Mouse (Mus musculus) limb, embryonic 13.5 days (tissue): ENCODE results near the gene Prickle4. TPM values are rescaled to one million over a fixed set of nuclear protein-coding genes. Genes with fewer than 3 reads are reported as not detected.

Experiments
- ATAC-seq: fragments of 200-750 bp; cut with Nextera tagmentation; 2 replicates; pipeline ENCODE4 v1.8.0; 2017; ENCODE audit warnings: low read depth, moderate number of reproducible peaks, moderate TSS enrichment; ENCODE audit not compliant: low FRiP score
- H3K27ac ChIP-seq: fragments of 300-500 bp; sonication (generic); 2 replicates; pipeline ENCODE4 v1.5.1; 2015; ENCODE audit warnings: inconsistent platforms, mild to moderate bottlenecking, moderate library complexity
- H3K27me3 ChIP-seq: fragments of 300-500 bp; sonication (generic); 2 replicates; pipeline ENCODE4 v1.6.1; 2015; ENCODE audit warnings: mild to moderate bottlenecking, inconsistent platforms
- H3K36me3 ChIP-seq: fragments of 300-500 bp; sonication (generic); 2 replicates; pipeline ENCODE4 v1.6.1; 2015; ENCODE audit warnings: inconsistent platforms, mild to moderate bottlenecking, moderate library complexity
- H3K4me1 ChIP-seq: fragments of 300-500 bp; sonication (generic); 2 replicates; pipeline ENCODE4 v1.6.1; 2015; ENCODE audit warnings: inconsistent platforms
- H3K4me2 ChIP-seq: fragments of 300-500 bp; sonication (generic); replicated peaks from 2 replicates; pipeline ENCODE4 v1.6.1; 2015; ENCODE audit warnings: inconsistent platforms, mild to moderate bottlenecking, moderate library complexity
- H3K4me3 ChIP-seq: fragments of 300-500 bp; sonication (generic); 2 replicates; pipeline ENCODE4 v1.5.1; 2015; ENCODE audit warnings: moderate library complexity, mild to moderate bottlenecking, inconsistent platforms
- H3K9ac ChIP-seq: fragments of 300-500 bp; sonication (generic); 2 replicates; pipeline ENCODE4 v1.6.1; 2015; ENCODE audit warnings: mild to moderate bottlenecking, inconsistent platforms
- H3K9me3 ChIP-seq: fragments of 300-500 bp; sonication (generic); 2 replicates; pipeline ENCODE4 v1.6.1; 2016; ENCODE audit warnings: inconsistent platforms
- WGBS: fragments of 180-500 bp; shearing (Covaris S2); methylation state at CpG from one replicate; pipeline ENCODE4 v1.1.7; 2015; 5-methylcytosine and 5-hydroxymethylcytosine counted together
- polyA plus RNA-seq: library from polyadenylated mRNA; unstranded; fragments of >200 nt; fragmentation: Nextera tagmentation; extraction: Ambion mirVana; gene quantifications from 2 replicates; pipeline ENCODE4 v1.2.1, GENCODE M21; 2015

Prickle4 gene
- polyA plus RNA-seq, 1 experiment from 2014 or later = 0.42 TPM

GRCm38 (mm10) chr17:47702548-47703345 is 8.2 kb upstream of the Prickle4 start:
- no peak for ATAC-seq
- H3K4me1 ChIP-seq = peaks cover 9% of the 10 kb centered on the region; the same call in 1 of the 2 replicates
- peaks cover 31% of the 10 kb centered on the region for H3K27me3 ChIP-seq
- H3K36me3 ChIP-seq = peaks cover 63% of the 10 kb centered on the region
- 0 out of 2 replicates have a peak overlapping the region, but pooled peaks have one; percentile 21 for H3K4me2 ChIP-seq
- no peak overlapping the region for H3K4me3 ChIP-seq
- WGBS = 31% methylated on average over 28 of the region's 28 CpGs
- no peak overlapping the region for H3K27ac ChIP-seq
- no peak overlapping the region for H3K9ac ChIP-seq
- no peaks in the 10 kb centered on the region for H3K9me3 ChIP-seq

- Histone ChIP-seq H3K36me3 (peaks cover 69% of the 10 kb centered on the region), H3K27ac (no peak overlapping the region), H3K4me3 (no peak overlapping the region), H3K27me3 (peaks cover 31% of the 10 kb centered on the region), H3K9me3 (no peaks in the 10 kb centered on the region), H3K9ac (no peak overlapping the region), H3K4me2 (no peak overlapping the region), H3K4me1 (peaks cover 9% of the 10 kb centered on the region; the same call in 1 of the 2 replicates)
- whole genome bisulfite sequencing = 77% methylated on average over 9 of the region's 9 CpGs
- no peak for ATAC-seq
These were observed 7.3 kb upstream of the Prickle4 start for GRCm38 (mm10) chr17:47701793-47702192.

GRCm38 (mm10) chr17:47699055-47699454 is 4.5 kb upstream of the Prickle4 start:
- ATAC-seq = no peak
- Histone ChIP-seq H3K27me3 (peaks cover 24% of the 10 kb centered on the region), H3K27ac (no peak overlapping the region), H3K9ac (no peak overlapping the region), H3K9me3 (no peaks in the 10 kb centered on the region), H3K4me2 (no peak overlapping the region), H3K36me3 (peaks cover 62% of the 10 kb centered on the region), H3K4me1 (peaks cover 19% of the 10 kb centered on the region), H3K4me3 (no peak overlapping the region)
- WGBS = 79% methylated on average over 2 of the region's 2 CpGs

DNA sequence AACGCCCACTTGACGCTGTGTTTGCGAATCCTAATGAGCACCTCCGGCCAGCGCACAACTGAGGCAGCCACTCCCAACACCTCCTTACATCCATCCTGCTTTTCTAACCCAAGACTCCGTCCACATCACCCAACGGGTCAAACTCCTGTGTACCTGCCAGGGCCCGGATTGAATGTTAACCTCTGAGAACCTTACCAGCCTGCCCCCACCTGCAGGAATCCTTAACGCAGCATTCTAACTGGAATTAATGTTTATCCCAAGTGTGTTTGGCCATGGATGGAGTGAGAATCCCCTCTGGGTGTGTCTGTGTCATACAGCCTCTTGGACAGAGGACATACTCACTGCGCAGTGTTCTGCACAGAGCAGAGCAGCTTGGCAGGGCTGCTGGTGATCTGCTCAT is 3.6 kb upstream of the Prickle4 start:
- Histone ChIP-seq H3K9ac (no peak overlapping the region), H3K9me3 (no peaks in the 10 kb centered on the region), H3K4me1 (peaks cover 20% of the 10 kb centered on the region), H3K27me3 (peaks cover 20% of the 10 kb centered on the region), H3K4me3 (no peak overlapping the region), H3K4me2 (no peak overlapping the region), H3K36me3 (peaks cover 54% of the 10 kb centered on the region), H3K27ac (no peak overlapping the region)
- no peak for ATAC-seq
- WGBS = 89% methylated on average over 10 of the region's 10 CpGs

DNA sequence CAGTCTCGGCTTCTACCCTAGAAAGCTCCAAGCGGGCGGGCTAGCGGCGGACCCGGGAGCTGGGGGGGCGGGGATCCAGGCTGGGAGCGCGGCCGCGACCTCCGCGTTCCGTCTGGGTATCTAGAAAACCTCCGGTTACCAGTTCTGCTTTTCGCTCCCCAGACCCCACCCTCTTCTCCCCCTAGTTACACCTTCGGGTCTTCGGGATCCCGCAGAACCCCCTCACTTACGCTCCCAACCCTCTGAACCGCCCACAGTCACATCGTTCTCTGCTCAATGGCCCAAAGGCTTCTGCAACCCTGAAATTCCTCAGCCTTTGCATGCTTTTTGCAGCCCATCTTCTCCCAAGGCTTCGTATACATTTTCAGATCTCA is 788 bp upstream of the Prickle4 start:
- H3K27me3 ChIP-seq = 0 out of 2 replicates have a peak, but pooled peaks cover 9% of the 10 kb centered on the region
- H3K27ac ChIP-seq = 0 out of 2 replicates have a peak overlapping the region, but pooled peaks have one; percentile 22
- under 1% methylated on average over 23 of the region's 23 CpGs for WGBS
- H3K9me3 ChIP-seq = no peaks in the 10 kb centered on the region
- peaks cover 28% of the 10 kb centered on the region for H3K36me3 ChIP-seq
- peak overlapping the region; percentile 79 for H3K4me3 ChIP-seq
- peak overlapping the region; percentile 70 for H3K4me2 ChIP-seq
- ATAC-seq = peak; percentile 13; the same call in 1 of the 2 replicates
- peak overlapping the region; percentile 86 for H3K9ac ChIP-seq
- peaks cover 20% of the 10 kb centered on the region for H3K4me1 ChIP-seq

DNA sequence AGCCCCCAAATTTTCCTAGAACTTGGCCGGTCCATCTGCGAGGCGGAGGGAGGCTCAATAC is 264 bp downstream of the Prickle4 start, which contains the start of gene Gm21981:
Gene Gm21981, minus strand, starts transcription at position 14 of the 61 bp plus-strand sequence.
- H3K9me3 ChIP-seq = no peaks in the 10 kb centered on the region
- WGBS = 0% methylated on average over 3 of the region's 3 CpGs

GRCm38 (mm10) chr17:47693671-47694441 is 680 bp downstream of the Prickle4 start:
- peak overlapping the region; percentile 70 for H3K4me2 ChIP-seq
- H3K4me3 ChIP-seq = peak overlapping the region; percentile 79
- peak overlapping the region; percentile 34; the same call in 1 of the 2 replicates for H3K27ac ChIP-seq
- H3K27me3 ChIP-seq = 0 out of 2 replicates have a peak, but pooled peaks cover 9% of the 10 kb centered on the region
- peak overlapping the region; percentile 86 for H3K9ac ChIP-seq
- H3K9me3 ChIP-seq = no peaks in the 10 kb centered on the region
- 33% methylated on average over 13 of the region's 13 CpGs for WGBS
- peaks cover 29% of the 10 kb centered on the region for H3K4me1 ChIP-seq
- H3K36me3 ChIP-seq = peaks cover 13% of the 10 kb centered on the region
- ATAC-seq = no peak

More for the DNA sequence above, 264 bp downstream of the Prickle4 start, which contains the start of gene Gm21981:
- Histone ChIP-seq H3K27me3 (0 out of 2 replicates have a peak, but pooled peaks cover 9% of the 10 kb centered on the region), H3K4me1 (peaks cover 27% of the 10 kb centered on the region), H3K36me3 (peaks cover 17% of the 10 kb centered on the region), H3K4me3 (peak within 1 kb of the TSS; percentile 79), H3K27ac (peak within 1 kb of the TSS; percentile 34; the same call in 1 of the 2 replicates), H3K4me2 (peak within 1 kb of the TSS; percentile 70), H3K9ac (peak within 1 kb of the TSS; percentile 86)
- ATAC-seq = no peak

GRCm38 (mm10) chr17:47691650-47692049 is 2.9 kb downstream of the Prickle4 start:
- Histone ChIP-seq H3K27ac (no peak overlapping the region), H3K9ac (no peak overlapping the region), H3K27me3 (0 out of 2 replicates have a peak, but pooled peaks cover 9% of the 10 kb centered on the region), H3K36me3 (0 out of 2 replicates have a peak, but pooled peaks cover 3% of the 10 kb centered on the region), H3K4me2 (no peak overlapping the region), H3K4me1 (peaks cover 37% of the 10 kb centered on the region), H3K9me3 (no peaks in the 10 kb centered on the region), H3K4me3 (no peak overlapping the region)
- 89% methylated on average over 3 of the region's 3 CpGs for WGBS
- ATAC-seq = no peak

GRCm38 (mm10) chr17:47689894-47690293 is 4.6 kb downstream of the Prickle4 start:
- H3K27ac ChIP-seq = no peak overlapping the region
- no peaks in the 10 kb centered on the region for H3K9me3 ChIP-seq
- H3K27me3 ChIP-seq = 0 out of 2 replicates have a peak, but pooled peaks cover 9% of the 10 kb centered on the region
- H3K36me3 ChIP-seq = peaks cover 15% of the 10 kb centered on the region
- no peak for ATAC-seq
- peaks cover 33% of the 10 kb centered on the region for H3K4me1 ChIP-seq
- no peak overlapping the region for H3K9ac ChIP-seq
- H3K4me2 ChIP-seq = peak overlapping the region; percentile 97
- 69% methylated on average over 8 of the region's 8 CpGs for WGBS
- peak overlapping the region; percentile 89 for H3K4me3 ChIP-seq

DNA sequence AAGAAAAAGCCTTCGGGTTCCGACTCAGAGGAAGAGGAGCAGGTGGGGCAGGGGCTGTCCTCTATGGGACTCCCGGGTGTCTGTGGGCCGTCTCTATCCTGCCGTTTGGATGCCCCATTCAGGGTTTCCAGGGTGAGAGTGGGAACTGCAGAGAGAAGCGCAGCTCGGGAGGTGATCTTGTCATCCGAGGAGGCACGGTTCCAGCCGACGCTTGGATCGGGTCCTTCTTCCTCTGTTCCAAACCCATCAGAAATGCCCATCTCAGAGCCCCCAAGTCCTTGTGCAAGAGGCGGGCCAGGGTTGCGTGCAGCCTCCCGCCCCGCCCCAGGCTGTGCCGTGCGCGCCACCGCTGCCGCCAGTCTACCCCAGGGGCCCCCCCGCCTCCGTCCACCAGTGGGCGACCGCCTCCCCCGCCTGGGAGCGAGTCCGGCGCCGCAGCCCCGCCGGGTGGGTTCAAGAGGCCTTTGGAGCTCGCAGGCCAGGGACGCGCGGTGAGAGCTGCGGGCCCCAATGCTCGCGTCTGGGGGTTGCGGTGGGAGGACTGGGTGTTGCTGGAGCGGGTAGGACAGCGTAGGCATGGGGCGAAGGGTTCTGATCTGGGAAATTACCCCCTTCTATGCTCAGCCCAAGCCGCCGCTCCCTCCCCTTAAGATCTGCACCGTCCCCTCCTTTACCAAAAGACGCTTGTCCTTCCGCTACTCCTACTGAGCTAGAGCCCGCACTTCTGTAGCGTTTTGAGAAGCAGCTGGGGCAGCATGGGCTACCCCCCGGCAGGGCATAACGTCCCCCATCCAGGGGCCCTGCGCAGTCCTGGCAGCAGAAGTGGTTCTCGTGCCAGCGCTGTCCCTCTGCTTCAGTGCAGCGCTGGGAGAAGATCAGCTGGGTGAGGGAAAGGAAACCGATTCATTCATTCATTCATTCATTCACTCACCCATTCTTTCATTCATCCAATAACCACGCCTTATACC is 5.6 kb downstream of the Prickle4 start, which contains the start of gene Frs3:
Gene Frs3, plus strand, starts transcription at position 423 of the 968 bp plus-strand sequence.
- WGBS = 1% methylated on average over 58 of the region's 58 CpGs
- peaks cover 25% of the 10 kb centered on the region for H3K36me3 ChIP-seq
- H3K9ac ChIP-seq = peak within 1 kb of the TSS; percentile 83
- H3K27ac ChIP-seq = peak within 1 kb of the TSS; percentile 73; the same call in 1 of the 2 replicates
- H3K4me1 ChIP-seq = peaks cover 27% of the 10 kb centered on the region
- H3K4me2 ChIP-seq = peak within 1 kb of the TSS; percentile 97
- no peaks in the 10 kb centered on the region for H3K9me3 ChIP-seq
- 0 out of 2 replicates have a peak, but pooled peaks cover 9% of the 10 kb centered on the region for H3K27me3 ChIP-seq
- ATAC-seq = peak; percentile 60
- peak within 1 kb of the TSS; percentile 89 for H3K4me3 ChIP-seq

DNA sequence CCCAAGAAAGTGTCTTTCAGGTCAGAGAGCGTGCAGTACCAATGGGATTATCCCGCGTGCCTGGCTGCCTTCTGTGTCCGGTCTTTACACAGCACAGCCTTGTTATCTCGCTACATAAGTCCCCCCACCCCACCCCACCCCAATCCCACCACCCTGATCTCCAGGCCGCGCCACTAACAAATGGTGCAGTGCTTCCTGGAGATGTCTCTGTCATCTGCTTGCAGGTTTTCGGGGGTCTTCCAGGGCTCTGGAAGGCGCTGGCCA is 6.3 kb downstream of the Prickle4 start, which contains the start of gene Tomm6:
Gene Tomm6, minus strand, starts transcription at position 43 of the 264 bp plus-strand sequence.
- Histone ChIP-seq H3K36me3 (peaks cover 28% of the 10 kb centered on the region), H3K9me3 (no peaks in the 10 kb centered on the region), H3K4me2 (peak within 1 kb of the TSS; percentile 97), H3K4me3 (peak within 1 kb of the TSS; percentile 89), H3K9ac (peak within 1 kb of the TSS; percentile 83), H3K27ac (peak within 1 kb of the TSS; percentile 73; the same call in 1 of the 2 replicates), H3K27me3 (0 out of 2 replicates have a peak, but pooled peaks cover 7% of the 10 kb centered on the region), H3K4me1 (peaks cover 24% of the 10 kb centered on the region)
- ATAC-seq = no peak
- under 1% methylated on average over 9 of the region's 9 CpGs for whole genome bisulfite sequencing
